Mouse (Mus musculus) urinary bladder, adult 18-20 months (tissue): ENCODE measurements around the gene Col1a1.
"Not testable (repeated sequence)": the region's sequence is repeated elsewhere in the genome, so short reads cannot be mapped to it uniquely, and the experiment has no call there.

Source experiments
- DNase-seq, 2 experiments: peaks; one replicate each; pipeline ENCODE4 v3.0.0; 2022; ENCODE audit warnings: low spot score in 2 of 2, mixed read lengths in 2 of 2

Col1a1 gene

GRCm38 (mm10) chr11:94938296-94938695 is 2.3 kb downstream of the Col1a1 start:
- DNase-seq: no peak

- DNase-seq: peak in 1 of 2 experiments; percentile 60
These were observed 3.3 kb downstream of the Col1a1 start for GRCm38 (mm10) chr11:94939280-94939679.

- DNase-seq: no peak
These were observed 5.1 kb downstream of the Col1a1 start for GRCm38 (mm10) chr11:94941121-94941520.

- no peak for DNase-seq
These were observed 5.8 kb downstream of the Col1a1 start for GRCm38 (mm10) chr11:94941776-94942175.

- no peak for DNase-seq
These were observed 6.4 kb downstream of the Col1a1 start for GRCm38 (mm10) chr11:94942282-94943023.

GRCm38 (mm10) chr11:94943054-94943453 is 7.0 kb downstream of the Col1a1 start:
- no peak for DNase-seq

- no peak for DNase-seq
These were observed 8.3 kb downstream of the Col1a1 start for GRCm38 (mm10) chr11:94944295-94944694.

- DNase-seq: no peak
These were observed 9.2 kb downstream of the Col1a1 start for GRCm38 (mm10) chr11:94945236-94945635.

- DNase-seq: no peak
These were observed 16.1 kb downstream of the Col1a1 start for GRCm38 (mm10) chr11:94952169-94952568.

- no peak for DNase-seq
These were observed 19.1 kb downstream of the Col1a1 start for GRCm38 (mm10) chr11:94955103-94955502.

- DNase-seq: no peak
These were observed 21.7 kb downstream of the Col1a1 start for GRCm38 (mm10) chr11:94957693-94958064.

GRCm38 (mm10) chr11:94958065-94958858 is 22.2 kb downstream of the Col1a1 start:
- peak; percentile 45 to 69 for DNase-seq

- no peak for DNase-seq
These were observed 26.6 kb downstream of the Col1a1 start for GRCm38 (mm10) chr11:94962534-94963101.

GRCm38 (mm10) chr11:94967419-94967818 is 31.4 kb downstream of the Col1a1 start, which contains the start of gene Hils1:
Hils1 (plus strand) TSS chr11:94967593.
- no peak for DNase-seq

- DNase-seq: no peak
These were observed 32.2 kb downstream of the Col1a1 start for GRCm38 (mm10) chr11:94968187-94968586.

GRCm38 (mm10) chr11:94969709-94970108 is 33.7 kb downstream of the Col1a1 start:
- not testable (repeated sequence) for DNase-seq

- peak; percentile 46 to 56 for DNase-seq
These were observed 34.4 kb downstream of the Col1a1 start for GRCm38 (mm10) chr11:94970210-94970943.

- DNase-seq: no peak
These were observed 36.0 kb downstream of the Col1a1 start for GRCm38 (mm10) chr11:94971895-94972615.

- no peak for DNase-seq
These were observed 36.9 kb downstream of the Col1a1 start for GRCm38 (mm10) chr11:94972887-94973286.

- DNase-seq: no peak
These were observed 37.3 kb downstream of the Col1a1 start for GRCm38 (mm10) chr11:94973313-94973712.

- no peak for DNase-seq
These were observed 38.9 kb downstream of the Col1a1 start for GRCm38 (mm10) chr11:94974951-94975350.
